Mouse (Mus musculus) hindbrain, embryonic 11.5 days (tissue): ENCODE measurements at regions not wholly inside any gene's neighbourhood (a gene's known extent, or its start where the extent isn't known, plus 50 kb on each side); places are given as distances from the start of the nearest gene placed in this dataset.

Experiments used
- ATAC-seq: fragments of 200-750 bp; cut with Nextera tagmentation; 2 replicates; pipeline ENCODE4 v1.8.0; 2017; ENCODE audit warnings: mild to moderate bottlenecking, moderate TSS enrichment, moderate library complexity; ENCODE audit not compliant: low FRiP score
- DNase-seq: peaks from one replicate; pipeline ENCODE4 v3.0.0-alpha.2; 2015; ENCODE audit warnings: low spot score
- H3K27ac ChIP-seq: fragments of 300-500 bp; sonication (generic); 2 replicates; pipeline ENCODE4 v1.5.1; 2014; ENCODE audit warnings: mild to moderate bottlenecking, low read depth, low read length
- H3K27me3 ChIP-seq: fragments of 300-500 bp; sonication (generic); 2 replicates; pipeline ENCODE4 v1.6.1; 2014; ENCODE audit warnings: mild to moderate bottlenecking, low read length, moderate library complexity, mixed read lengths; ENCODE audit not compliant: control insufficient read depth, insufficient read depth
- H3K36me3 ChIP-seq: fragments of 300-500 bp; sonication (generic); 2 replicates; pipeline ENCODE4 v1.6.1; 2014; ENCODE audit warnings: mild to moderate bottlenecking, low read length, moderate library complexity, mixed read lengths; ENCODE audit not compliant: control insufficient read depth, insufficient read depth
- H3K4me1 ChIP-seq: fragments of 300-500 bp; sonication (generic); replicated peaks from 2 replicates; pipeline ENCODE4 v1.6.1; 2014; ENCODE audit warnings: low read length, mixed read lengths; ENCODE audit not compliant: control insufficient read depth, insufficient read depth
- H3K4me2 ChIP-seq: fragments of 300-500 bp; sonication (generic); replicated peaks from 2 replicates; pipeline ENCODE4 v1.6.1; 2014; ENCODE audit warnings: mild to moderate bottlenecking, low read depth, low read length
- H3K4me3 ChIP-seq: fragments of 300-500 bp; sonication (generic); 2 replicates; pipeline ENCODE4 v1.5.1; 2014; ENCODE audit warnings: low read depth, low read length
- H3K9ac ChIP-seq: fragments of 300-500 bp; sonication (generic); 2 replicates; pipeline ENCODE4 v1.6.1; 2014; ENCODE audit warnings: low read depth, low read length
- H3K9me3 ChIP-seq: fragments of 300-500 bp; sonication (generic); 2 replicates; pipeline ENCODE4 v1.6.1; 2016; ENCODE audit warnings: low read length; ENCODE audit not compliant: control insufficient read depth

- Histone ChIP-seq H3K4me3 (no peak overlapping the region), H3K9ac (no peak overlapping the region), H3K9me3 (no peaks in the 10 kb centered on the region), H3K4me1 (no peaks in the 10 kb centered on the region), H3K27me3 (no peaks in the 10 kb centered on the region), H3K27ac (no peak overlapping the region), H3K36me3 (no peaks in the 10 kb centered on the region), H3K4me2 (no peak overlapping the region)
- DNase-seq: no peak
- ATAC-seq: no peak
Observed at GRCm38 (mm10) chr13:63761542-63761941, 53.5 kb upstream of the Ercc6l2 start.
